Mouse (Mus musculus) liver, embryonic 14.5 days (tissue): ENCODE data around the gene Smarca5.

Experiments used
- CTCF ChIP-seq: IDR thresholded peaks from 2 replicates; pipeline ENCODE4 v1.5.1; 2016; ENCODE audit warnings: antibody characterized with exemption, low read depth, control low read depth
- EP300 ChIP-seq: IDR thresholded peaks from 2 replicates; pipeline ENCODE4 v1.6.1; 2016; ENCODE audit warnings: antibody characterized with exemption, low read depth

GRCm38 (mm10) chr8:80783271-80783670 is 44.0 kb upstream of the Smarca5 start:
- no peak for TF ChIP-seq CTCF
- no peak for TF ChIP-seq EP300
